Mouse (Mus musculus) cerebellum, adult 9-10 months (tissue): Measurements from ENCODE around the gene Tmem106c.
A peak's percentile ranks its signal among the peaks of the same experiment; 100 is the strongest.

ENCODE experiments used
- DNase-seq: peaks from one replicate; pipeline ENCODE4 v3.0.0; 2022

The Tmem106c gene

DNA sequence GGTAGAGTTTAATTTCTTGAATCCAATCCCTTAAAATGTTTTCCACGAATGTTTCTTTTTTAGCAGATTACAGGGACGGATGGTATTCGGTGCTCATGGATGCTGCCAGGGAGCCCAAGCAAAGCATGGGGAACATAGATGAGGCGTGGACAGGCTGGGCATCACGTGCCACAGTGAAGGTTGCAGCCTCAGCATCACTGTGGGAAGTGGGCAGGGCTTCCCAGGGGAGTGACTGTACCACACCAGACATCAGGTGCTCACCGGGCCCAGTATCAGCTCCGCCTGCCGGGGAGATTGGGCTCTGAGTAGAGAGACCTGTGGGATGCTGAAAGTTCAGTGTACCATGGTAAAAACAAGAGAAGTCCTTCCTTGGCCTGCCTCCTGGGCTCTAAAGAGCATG is 9.3 kb upstream of the Tmem106c start:
- no peak for DNase-seq

- no peak for DNase-seq
Measured at GRCm38 (mm10) chr15:97955286-97955685, 8.7 kb upstream of the Tmem106c start.

DNA sequence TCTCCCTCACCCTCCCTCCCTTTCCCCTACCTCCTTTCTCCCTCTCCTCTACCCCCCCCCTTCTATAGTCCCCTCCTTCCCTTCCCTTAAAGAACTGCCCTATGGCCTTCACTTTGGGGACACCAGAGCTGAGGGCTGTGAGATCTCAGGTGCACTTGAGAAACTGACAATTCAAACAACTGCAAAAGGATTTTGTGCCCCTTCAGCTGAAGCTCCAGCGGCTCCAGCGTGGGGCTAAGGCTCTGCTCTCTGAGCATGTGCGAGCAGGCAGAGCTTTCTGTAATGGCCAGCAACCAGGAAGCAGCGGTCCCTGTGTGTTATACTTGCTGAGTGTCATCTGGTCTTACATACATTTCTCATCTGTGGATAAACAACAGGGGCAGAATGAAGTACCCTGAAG is 8.3 kb upstream of the Tmem106c start:
- DNase-seq = no peak

DNA sequence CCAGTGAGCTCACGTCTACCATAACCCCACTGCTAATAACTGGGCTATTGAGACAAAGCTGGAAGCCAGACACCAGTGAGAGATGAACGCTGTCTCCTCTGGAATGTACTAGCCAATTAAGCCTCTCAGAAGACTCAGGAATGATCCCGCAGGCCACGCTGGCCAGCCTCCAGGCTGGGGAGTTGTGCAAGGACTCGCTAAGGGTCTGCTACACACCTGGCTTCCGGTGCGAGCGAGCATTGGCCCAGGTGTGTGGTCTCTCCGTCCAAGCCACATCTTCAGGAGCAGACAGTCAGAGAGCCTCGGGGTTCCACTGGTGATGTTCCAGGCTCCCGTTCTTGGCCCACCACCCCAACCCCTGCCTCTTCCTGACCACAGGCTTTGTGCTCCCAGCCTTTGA is 7.6 kb upstream of the Tmem106c start:
- DNase-seq = no peak

DNA sequence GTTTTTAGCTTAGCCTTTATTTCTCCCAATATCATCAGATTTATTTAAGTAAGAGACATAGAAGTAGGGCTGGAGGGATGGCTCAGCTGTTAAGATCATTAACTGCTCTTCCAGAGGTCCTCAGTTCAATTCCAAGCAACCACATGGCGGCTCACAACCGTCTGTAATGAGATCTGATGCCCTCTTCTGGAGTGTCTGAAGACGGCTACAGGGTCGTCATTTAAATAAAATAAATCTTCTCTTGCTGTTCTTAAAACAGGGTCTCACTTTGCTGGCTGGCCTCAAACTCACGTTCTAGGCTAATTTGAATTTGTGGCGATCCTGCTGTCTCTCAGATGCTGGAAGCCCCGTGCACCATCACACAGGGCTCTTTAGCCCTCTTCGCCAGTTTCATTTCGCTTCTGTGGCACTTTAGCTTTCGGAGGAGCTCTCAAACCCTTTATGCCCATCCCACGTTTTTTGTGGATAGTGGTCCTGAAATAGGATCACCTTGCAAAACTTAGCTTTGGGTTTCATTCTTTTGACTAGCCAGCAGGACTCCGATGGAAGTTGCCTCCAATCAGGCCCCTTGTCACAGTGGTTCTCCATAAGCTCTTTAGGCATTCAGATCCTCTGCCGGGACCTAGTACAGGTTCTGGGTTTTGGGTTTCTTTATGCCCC is 541 bp upstream of the Tmem106c start:
- peak; percentile 39 for DNase-seq

GRCm38 (mm10) chr15:97964836-97965187 is 812 bp downstream of the Tmem106c start:
- peak; percentile 56 for DNase-seq

GRCm38 (mm10) chr15:97965311-97966045 is 1.5 kb downstream of the Tmem106c start:
- DNase-seq = peak; percentile 40

DNA sequence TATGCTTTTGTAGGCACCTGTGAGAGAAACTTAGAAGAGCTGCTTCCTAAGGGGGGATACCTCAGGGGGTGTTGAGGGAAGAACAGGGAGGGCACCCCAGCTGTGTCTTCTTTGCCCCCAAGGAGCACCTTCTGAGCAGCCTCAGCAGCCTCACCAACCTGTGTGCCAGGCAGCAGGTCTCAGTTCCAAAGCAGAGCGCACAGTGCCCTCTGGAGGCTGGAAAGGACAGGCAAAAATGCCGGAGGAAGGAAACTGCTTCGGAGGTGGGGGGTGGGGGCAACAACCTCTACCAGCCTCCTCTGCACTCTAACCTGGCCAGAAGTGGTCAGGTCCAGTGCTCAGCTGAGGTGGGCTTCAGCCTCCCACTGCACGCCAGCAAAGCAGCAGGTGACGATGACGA is 6.3 kb downstream of the Tmem106c start:
- no peak for DNase-seq

GRCm38 (mm10) chr15:97972580-97972979 is 8.6 kb downstream of the Tmem106c start:
- DNase-seq = no peak

DNA sequence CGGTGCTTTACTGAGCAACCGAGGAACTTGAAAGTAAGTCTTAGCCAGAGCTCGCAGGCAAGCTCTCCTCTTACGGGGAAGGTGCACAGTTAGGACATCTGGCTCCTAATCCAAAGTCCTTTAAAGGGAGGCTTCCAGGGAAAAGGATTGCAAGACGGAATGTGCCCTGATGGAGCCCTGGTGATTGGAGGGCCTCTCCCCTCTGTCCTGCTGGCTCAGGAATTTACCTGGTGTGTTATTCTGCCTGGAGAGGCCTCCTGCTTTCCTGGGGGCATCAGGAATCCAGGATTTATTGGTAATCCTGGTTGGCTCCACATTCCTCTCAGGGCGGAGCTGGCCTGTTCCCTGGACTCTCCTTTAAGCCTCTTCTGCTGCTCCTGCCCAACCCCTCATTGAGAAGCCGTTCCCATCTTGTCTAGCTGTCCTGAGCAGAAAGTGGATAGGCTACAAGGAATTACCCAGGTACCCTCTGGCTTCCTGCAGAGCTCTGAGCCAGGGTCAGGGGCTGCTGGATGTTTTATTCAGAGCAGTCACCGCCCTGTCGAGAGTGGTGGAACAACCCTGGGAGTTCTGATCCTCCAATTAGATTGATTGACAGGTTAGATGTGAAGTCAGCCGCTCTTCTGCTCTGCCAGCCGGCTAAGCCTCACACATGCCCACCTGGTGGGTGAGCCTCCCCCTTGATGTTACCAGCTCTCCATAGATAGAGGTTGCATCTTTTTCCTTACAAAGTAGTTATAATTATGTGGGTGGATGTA is 9.4 kb downstream of the Tmem106c start:
- no peak for DNase-seq

DNA sequence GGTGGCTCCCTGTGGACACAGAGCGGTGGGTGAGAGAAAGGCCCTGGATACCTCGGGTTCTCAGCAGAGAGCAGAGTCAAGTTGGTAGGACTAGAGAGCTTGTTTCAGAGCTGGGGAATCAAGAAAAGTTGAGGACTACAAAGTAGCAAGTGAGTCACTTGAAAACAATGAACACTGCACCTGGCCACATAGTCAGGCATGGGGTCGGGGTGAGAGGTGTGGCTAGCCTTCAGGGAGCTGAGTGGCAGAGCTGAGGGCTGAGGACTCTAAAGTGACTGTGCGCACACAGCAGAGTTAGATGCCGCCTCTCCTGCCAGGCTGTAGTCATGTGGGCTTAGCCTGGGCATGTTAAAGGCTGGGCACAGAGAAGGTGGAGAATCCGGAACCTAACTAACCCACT is 17.6 kb downstream of the Tmem106c start:
- no peak for DNase-seq

GRCm38 (mm10) chr15:97989544-97989943 is 25.5 kb downstream of the Tmem106c start:
- no peak for DNase-seq

DNA sequence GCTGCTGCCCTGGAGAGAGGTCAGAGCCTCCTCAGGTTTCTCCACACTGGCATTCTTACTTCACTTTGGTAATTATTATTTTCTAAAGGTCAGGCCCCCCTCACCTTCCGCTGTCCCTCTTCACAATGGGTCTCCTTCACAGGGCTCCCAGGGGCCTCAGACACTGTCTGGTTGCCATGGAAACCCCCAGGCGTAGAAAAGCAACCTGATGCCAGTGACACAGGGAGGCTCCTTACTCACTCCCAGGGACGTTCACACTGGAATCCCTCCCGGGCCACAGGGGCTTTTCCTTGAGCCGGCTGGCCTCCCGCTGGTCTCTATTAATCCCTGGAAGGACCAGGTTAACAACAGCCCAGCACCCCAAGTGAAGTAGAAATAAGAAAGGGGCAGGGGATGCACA is 26.1 kb downstream of the Tmem106c start:
- DNase-seq = no peak

DNA sequence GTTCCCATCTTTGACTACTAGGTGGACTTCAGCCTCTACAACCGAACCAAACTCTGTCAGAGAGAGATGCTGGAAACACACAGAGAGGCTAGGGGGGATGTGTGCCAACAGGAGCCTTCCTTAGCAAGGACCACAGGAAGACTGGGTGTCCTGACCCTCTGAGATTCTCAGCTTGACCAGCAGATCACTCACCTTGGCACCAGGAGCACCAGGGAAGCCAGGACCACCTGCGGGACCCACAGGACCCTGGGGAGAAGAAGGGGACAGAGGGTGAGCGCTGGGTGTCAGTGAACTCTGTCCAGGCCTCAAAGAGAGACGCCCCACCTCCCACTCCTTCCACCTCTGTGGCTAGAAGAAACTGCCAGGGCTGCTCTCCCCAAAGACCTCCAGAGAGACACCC is 26.7 kb downstream of the Tmem106c start:
- DNase-seq = no peak

DNA sequence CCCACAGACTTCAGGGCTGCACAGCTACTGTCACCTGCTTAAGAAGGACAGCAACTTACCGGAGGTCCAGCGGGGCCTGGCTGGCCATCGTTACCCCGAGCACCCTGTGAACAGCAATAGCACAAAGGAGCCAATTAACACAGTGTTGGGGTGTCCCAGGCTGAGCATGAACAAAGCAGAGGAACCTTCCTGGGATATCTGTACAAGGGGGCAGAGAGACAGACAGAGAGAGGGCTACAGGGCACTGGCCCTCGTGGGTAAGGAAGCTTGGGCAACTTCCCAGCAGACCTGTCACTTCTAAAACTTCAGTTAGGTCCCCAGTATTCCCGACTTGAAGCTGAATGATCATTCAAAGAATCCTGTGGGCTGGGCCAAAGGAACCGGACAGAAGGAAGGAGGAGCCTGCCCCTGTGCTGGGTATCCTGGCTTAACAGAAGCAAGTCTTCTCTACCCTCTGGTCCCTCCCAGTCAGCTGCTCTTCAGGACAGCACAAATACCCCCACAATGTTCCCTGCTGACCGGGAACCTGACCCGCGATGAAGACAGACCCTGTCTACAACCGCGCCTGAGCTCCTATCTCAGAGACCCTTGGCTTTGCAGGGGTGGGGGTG is 27.4 kb downstream of the Tmem106c start:
- DNase-seq = no peak

- no peak for DNase-seq
Measured at GRCm38 (mm10) chr15:97992027-97992711, 28.2 kb downstream of the Tmem106c start.

GRCm38 (mm10) chr15:97992712-97993286 is 28.8 kb downstream of the Tmem106c start:
- DNase-seq = peak; percentile 66

GRCm38 (mm10) chr15:97996716-97997256 is 32.8 kb downstream of the Tmem106c start:
- DNase-seq = peak; percentile 20

DNA sequence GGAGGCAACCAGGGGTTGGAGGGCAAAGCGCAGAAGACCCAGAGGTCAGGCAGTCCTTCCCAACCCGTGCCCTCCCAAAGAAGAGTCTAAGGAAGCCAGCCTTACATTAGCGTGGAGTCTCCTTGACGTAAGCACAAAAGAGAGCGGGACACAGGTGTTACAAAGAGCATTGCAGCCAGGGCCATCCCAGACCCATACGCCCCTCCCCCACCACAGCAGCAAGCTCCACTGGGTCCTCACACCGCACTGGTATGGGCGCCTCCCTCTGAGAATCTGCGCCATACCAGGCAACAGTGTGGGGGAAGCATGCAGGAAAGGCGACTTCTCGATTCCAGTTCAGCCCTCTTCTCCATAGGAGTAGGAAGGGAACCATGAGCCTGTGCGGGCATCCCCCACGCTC is 35.5 kb downstream of the Tmem106c start:
- no peak for DNase-seq

GRCm38 (mm10) chr15:97999991-98000390 is 36.0 kb downstream of the Tmem106c start:
- no peak for DNase-seq

- no peak for DNase-seq
Measured at GRCm38 (mm10) chr15:98001321-98002112, 37.5 kb downstream of the Tmem106c start.
